Mouse (Mus musculus): ENCODE results near the gene Bex3.

DNA sequence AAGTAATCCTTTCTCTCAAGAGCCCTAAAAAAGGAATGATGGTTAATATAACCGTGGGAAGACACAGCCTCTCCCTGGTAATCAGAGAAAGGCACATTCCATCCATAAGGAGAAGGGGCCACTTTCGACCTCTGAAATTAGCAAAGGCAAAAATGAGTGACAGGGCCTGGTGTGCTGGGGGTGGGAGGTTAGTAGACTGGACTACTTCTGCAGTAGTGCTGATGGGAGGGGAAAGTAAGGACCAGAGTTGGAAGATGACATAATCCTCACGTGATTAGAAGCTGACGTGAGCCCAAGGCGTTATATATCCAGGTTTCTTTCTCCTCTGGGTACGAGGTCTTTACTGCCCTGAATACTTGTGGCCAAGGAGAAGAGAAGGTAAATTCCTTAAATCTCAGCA lies 46.3 kb upstream of the Bex3 start:
- TF ChIP-seq CTCF (IDR thresholded peaks at IDR 0.05; ENCODE audit: control insufficient read depth, insufficient read depth, insufficient replicate concordance, low read depth, low read length) (no peak), POLR2A (IDR thresholded peaks at IDR 0.05; ENCODE audit: control insufficient read depth, low read depth, low read length) (no peak)

Measured in testis, adult 2 months (tissue).